ENCODE assay signal across 21 mouse cellular contexts in genomic region chr2:118835115-118835514, GRCm38 (mm10). TPM values are rescaled to one million over a fixed set of nuclear protein-coding genes. Genes with fewer than 3 reads are reported as not detected.
"Had no signal": no experiment of that assay in that cellular context is flagged by ENCODE, and none has a peak within 500 bp of the region (broad histone marks: within the 10 kb centered on the region; RNA-seq: fewer than 3 reads in every experiment).

No protein-coding gene starts in this region.

- H3K4me1 ChIP-seq: neural tube, embryonic 12.5 days had no signal

- H3K9ac ChIP-seq: liver, embryonic 13.5 days; neural tube, embryonic 12.5 days had no signal

- H3K4me2 ChIP-seq: liver, embryonic 13.5 days; midbrain, embryonic 11.5 days; neural tube, embryonic 12.5 days had no signal

- H3K27me3 ChIP-seq: liver, embryonic 13.5 days; neural tube, embryonic 12.5 days had no signal

- H3K9me3 ChIP-seq: liver, embryonic 13.5 days; neural tube, embryonic 12.5 days had no signal

- DNase-seq: kidney, adult 18-20 months; kidney, adult 9 months; kidney, postnatal 25 days; layer of hippocampus, postnatal 36 days; liver, embryonic 13.5 days; lung, adult 2 months; lung, postnatal 14 days; lung, postnatal 4 days; midbrain, embryonic 14.5 days; retina, postnatal 1 day; right cerebral cortex, postnatal 25 days; spleen, adult 18-20 months; thymus, adult 18-20 months; thymus, postnatal 36 days had no signal

- H3K4me3 ChIP-seq: left cerebral cortex, adult 2 months; liver, embryonic 13.5 days; neural tube, embryonic 12.5 days had no signal

- H3K27ac ChIP-seq: kidney, postnatal 0 days; left cerebral cortex, adult 2 months; liver, embryonic 13.5 days; neural tube, embryonic 12.5 days had no signal

RNA-seq across cellular contexts. Expression of gene Disp2, which starts 55.6 kb away (rescaled TPM):
- total RNA-seq: megakaryocyte progenitor cell, adult 5-6 weeks; megakaryocyte-erythroid progenitor cell, adult 5-6 weeks; neutrophil, adult 5-6 weeks had no signal
